Mouse (Mus musculus): ENCODE data around the gene Klrb1b.
"Not testable (repeated sequence)": the region's sequence is repeated elsewhere in the genome, so short reads cannot be mapped to it uniquely, and the experiment has no call there.

Klrb1b gene

DNA sequence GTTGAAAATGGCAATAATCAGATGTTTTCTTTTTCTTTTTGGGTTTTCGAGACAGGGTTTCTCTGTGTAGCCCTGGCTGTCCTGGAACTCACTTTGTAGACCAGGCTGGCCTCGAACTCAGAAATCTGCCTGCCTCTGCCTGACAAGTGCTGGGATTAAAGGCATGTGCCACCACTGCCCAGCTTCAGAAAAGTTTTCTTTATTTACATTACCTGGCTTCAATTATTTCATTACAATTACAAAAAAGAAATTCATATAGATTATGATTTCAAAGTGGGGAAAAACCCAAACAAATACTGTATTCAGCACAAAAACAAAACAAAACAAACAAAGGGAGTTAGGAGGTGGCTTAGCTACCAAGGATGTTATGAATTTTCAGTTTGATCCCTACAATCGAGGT, 14.5 kb upstream of the Klrb1b start:
- DNase-seq (ENCODE audit: low spot score), result not testable (repeated sequence)

GRCm38 (mm10) chr6:128839921-128840320, 13.8 kb upstream of the Klrb1b start:
- DNase-seq (ENCODE audit: low spot score), result no peak

- DNase-seq (ENCODE audit: low spot score), result peak; percentile 49
These were observed 13.2 kb upstream of the Klrb1b start for GRCm38 (mm10) chr6:128839266-128839771.

GRCm38 (mm10) chr6:128838342-128839265, 12.5 kb upstream of the Klrb1b start:
- peak; percentile 85 for DNase-seq (ENCODE audit: low spot score)

DNA sequence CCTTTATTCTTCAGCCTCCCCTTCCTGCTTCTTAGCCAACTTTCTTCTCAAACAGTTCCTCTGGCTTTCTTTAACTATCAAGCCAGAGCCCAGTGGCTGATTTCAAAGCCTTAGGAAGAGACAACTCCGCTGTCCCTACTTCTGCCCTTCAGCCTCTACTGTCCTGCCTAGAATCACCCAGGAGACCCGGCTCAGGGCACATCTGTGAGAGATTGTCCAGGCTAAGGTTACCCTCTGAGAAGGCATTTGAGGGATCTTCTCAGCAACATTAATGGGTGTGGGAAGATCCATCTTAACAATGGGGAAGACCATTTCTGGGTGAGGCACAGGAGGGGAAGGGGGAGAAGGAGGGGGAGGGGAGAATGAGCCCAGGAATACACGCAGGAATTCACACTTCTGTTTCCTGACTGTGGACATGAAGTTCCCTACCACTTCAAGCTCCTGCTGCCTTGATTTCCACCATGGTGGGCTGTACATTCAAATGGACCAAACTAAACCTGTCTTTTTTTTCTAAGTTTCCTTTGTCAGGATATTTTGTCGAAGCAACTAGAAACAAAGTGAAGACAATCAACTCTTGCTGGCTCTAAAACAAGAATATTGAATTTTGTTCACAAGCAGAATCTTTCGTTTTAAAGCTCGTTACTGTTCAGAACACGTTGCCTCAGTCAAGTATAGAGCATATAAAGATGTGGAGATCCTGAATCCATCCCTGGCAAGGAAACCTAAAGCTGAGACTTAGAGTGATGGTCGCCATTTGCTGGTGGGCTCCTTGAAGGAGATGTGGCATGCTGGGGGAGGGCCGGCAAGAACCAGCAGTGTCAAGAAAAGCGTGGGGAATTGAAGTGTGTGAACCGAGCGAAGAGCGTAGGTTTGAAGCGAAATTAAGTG, 11.6 kb upstream of the Klrb1b start:
- peak; percentile 24 for DNase-seq (ENCODE audit: low spot score)

GRCm38 (mm10) chr6:128836955-128837334, 10.8 kb upstream of the Klrb1b start:
- DNase-seq (ENCODE audit: low spot score), result no peak

GRCm38 (mm10) chr6:128836191-128836954, 10.2 kb upstream of the Klrb1b start:
- no peak for DNase-seq (ENCODE audit: low spot score)

DNA sequence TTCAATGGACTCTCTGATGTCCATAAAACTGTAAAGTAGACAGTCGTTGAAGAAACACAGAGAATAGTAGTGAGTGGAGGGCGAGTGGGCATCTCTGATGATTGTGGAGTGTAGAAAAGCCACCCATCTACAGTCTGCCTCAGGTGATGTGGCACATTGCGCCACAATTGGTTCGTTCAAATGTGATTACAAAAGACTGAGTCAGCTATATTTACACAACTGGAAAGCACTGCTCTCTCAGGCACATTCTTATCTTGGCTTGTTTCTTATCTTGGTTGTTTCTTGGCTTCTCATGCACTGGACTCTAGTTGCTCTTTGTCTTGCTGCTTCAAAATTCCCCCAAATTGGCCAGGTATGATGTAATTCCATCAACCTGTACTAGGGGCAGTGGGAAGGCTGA, 9.4 kb upstream of the Klrb1b start:
- no peak for DNase-seq (ENCODE audit: low spot score)

GRCm38 (mm10) chr6:128833046-128833445, 6.9 kb upstream of the Klrb1b start:
- DNase-seq (ENCODE audit: low spot score), result no peak

DNA sequence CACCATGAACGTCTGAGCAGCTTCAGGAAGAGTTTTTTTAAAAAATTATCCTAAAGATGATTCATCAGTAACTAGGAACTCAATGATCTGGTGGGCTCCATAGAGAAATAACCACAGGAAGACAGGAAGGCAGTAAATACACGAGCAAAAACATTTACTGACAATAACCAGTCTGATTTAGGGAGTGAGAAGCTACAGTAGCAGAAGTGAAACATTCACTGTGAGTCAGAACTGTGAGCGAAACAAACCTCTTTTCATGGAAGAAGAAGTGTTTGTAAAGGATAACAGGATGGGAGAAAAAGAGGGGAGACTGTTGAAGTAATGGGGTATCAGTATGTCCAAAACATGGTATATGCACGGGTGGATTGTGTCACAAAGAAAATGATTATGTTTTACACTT, 3.7 kb upstream of the Klrb1b start:
- DNase-seq (ENCODE audit: low spot score), result no peak

DNA sequence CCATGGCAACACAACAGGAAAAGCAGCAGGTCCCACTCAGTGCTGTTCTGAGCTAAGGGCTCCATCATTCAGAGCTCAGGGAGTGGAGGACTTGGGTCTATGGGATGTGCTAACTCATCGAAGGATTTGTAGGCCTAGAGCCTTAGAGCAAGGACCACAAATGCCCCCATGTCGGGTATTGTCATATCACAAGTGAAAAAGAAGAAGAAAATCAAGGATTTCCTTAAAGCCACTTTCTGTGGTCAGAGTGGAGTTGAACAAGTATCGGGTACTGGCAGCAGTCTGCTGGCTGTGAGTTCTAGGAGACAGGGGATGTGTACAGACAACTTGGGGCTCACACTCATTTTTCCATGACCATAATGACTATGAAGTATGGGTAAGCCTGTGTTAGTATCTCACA, 650 bp upstream of the Klrb1b start:
- no peak for DNase-seq (ENCODE audit: low spot score)

DNA sequence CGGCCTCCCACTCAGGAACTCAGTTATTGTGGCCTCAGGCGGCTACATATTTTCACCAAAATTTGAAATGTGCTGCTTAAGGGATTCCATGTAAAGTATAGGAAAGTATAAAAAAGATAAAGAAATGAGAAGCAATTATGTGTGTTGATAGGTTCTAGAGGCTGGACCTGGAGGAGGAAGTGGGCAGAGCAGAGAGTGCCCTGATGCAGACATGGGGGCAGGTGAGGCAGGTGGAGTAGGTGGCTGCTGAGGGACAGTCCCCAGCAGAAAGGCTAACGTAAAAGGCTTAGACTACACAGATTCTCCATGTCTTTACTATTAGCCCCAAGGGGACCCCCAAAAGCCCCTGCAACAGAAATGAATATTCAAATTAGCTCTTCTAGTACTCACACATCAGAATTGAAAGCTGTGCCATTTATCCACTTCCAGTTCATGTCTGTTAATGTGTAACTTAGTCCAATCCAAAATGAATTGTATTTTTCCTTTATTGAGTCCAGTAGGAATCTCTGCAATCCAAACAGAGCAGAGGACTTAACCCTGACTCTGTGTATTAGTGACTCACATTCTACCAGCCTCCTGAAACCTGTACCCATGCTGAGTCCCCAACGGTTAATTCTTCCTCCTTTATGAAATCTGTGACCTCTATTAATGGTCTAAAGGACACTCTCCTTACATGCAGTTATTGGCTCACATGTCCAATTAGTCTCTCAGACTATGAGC, 7.9 kb downstream of the Klrb1b start:
- no peak for DNase-seq (ENCODE audit: low spot score)

- DNase-seq (ENCODE audit: low spot score), result no peak
These were observed 17.6 kb downstream of the Klrb1b start for GRCm38 (mm10) chr6:128808532-128808931.

DNA sequence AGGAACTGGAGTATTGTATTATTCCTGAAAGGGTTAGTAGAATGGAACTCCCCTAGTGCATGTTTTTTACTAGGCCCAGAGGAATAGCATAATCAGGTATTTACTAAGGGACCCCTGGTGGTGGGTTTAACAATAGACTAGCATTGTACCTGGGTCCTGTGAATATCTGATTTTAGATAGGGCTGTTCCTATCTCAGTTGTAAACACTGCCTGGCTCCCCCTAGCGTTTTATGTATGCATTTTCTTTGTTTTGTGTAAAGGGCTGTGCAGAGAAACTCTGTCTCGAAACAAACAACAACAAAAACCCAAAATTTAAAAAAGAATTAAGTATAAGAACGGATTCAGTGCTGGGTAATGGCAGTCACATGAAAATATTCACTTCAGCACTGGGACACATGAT, 19.1 kb downstream of the Klrb1b start:
- DNase-seq (ENCODE audit: low spot score), result no peak

DNA sequence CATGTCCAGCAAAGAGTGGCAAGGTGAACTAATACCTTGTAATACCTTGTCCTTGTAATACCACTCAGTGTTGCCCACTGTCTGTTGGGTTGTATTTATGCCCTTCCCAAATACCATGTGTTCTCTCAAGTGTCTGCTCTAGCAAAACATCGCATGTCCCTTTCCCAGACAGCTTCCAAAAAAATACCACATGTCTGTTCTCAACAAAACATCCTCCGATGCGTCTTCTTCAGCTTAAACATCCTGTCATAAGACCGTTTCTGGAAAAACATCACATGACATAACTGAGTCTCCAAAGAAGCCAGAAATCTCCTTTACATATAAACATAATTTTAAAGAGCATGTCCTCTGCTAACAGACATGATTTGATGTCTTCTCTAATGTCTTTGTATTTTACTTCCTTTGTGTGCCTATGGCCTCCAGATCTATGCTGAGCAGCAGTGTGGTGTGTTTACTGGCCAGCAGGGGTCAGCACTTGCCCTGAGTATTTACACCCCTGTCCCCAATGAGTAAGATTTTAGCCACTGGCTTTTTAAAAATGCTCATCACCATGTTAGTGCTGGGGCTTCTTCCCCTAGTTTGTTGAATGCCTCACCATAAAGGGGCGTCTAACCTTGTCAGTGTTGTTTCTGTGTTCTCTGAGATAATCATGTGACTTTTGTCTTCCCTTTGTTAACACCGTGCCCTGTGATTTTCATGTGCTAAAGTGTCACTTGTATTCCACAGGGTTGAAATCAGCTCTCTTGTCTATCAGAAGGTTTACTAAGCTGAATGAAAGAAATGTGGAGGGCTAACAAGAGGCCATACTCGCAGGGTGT, 21.1 kb downstream of the Klrb1b start:
- DNase-seq (ENCODE audit: low spot score), result not testable (repeated sequence)

GRCm38 (mm10) chr6:128802999-128803857, 22.9 kb downstream of the Klrb1b start:
- peak; percentile 91 for DNase-seq (ENCODE audit: low spot score)

DNA sequence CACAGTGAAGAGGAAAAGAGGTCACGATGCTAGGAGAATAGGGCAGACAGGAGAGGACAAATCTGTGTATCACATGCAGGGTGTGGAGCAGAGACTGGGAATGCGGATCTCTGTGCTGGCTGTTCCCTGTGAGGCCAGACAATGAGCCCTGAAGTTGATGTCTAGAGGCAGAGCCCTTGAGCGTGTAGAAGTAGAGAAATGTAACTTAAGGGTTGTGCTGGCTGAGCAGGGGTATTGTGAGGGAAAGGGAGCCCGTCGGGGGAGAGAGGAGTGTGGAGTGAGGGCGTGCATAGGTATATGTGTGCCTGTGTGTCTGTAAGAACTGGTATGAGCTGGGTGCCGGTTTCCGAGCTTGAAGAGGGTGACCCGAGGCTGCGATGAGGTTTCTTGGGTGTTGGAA, 23.6 kb downstream of the Klrb1b start:
- DNase-seq (ENCODE audit: low spot score), result peak; percentile 5

GRCm38 (mm10) chr6:128800696-128801095, 25.4 kb downstream of the Klrb1b start:
- DNase-seq (ENCODE audit: low spot score), result not testable (repeated sequence)

DNA sequence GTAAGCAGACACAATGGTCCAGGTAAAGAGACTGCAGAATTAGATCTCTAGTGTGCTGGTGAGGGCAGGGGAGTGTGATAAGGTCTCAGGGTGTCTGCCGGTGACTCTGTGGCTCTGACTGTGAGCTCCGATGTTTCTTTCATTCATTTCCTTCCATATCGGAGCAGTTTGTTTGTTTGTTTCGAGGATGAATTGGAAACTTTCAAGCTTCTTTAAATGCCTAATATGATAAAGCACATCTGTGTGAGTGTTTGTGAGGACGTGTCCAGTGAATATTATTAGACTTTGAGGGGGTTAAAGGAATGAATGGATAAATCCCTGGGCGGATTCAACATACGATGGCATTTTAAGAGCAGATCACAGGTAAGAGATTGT, 26.2 kb downstream of the Klrb1b start:
- DNase-seq (ENCODE audit: low spot score), result no peak

All from ovary, postnatal 10 days (tissue).